Mouse (Mus musculus): ENCODE data around the gene Creb3l2.

The Creb3l2 gene

DNA sequence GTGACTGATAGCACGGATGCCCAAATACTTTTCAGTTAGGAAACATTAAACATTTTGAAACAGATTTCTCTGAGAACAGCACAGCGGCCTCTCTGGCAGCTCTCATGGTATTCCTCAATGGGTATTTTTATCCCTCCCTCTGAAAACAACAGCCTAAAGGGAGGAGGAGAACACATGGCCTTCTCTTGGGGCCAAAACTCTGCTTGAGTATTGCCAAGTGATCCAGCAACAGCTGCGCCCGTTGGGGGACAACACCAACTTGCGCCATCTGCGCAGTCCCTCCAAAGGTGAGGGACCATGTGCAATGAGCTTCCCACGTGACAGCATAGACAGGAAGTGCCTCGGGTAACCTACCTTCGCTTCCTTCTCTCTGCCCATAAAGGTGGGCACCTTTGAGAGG is 119.9 kb downstream of the Creb3l2 start:
- no peak for DNase-seq

DNA sequence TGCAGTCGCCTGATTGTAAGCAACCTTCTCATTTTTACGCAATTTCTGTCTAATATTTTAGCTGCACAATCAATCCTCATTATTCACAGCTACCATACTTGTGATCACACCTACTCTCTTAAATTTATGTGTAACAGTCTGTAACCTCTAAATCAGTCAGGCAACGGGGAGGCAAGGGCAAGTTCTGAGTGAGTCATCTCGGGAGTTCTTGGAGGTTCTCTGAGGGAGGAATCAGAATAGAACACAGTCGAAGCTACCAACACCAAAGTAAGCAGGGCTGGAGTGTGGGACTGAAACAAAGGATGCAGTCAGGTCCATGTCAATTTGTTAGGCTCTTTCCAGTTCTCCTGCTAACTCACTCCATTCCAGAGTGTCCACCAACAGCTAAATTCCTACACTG is 124.0 kb downstream of the Creb3l2 start:
- DNase-seq, result no peak

GRCm38 (mm10) chr6:37315440-37315839 is 126.5 kb downstream of the Creb3l2 start:
- no peak for DNase-seq

DNA sequence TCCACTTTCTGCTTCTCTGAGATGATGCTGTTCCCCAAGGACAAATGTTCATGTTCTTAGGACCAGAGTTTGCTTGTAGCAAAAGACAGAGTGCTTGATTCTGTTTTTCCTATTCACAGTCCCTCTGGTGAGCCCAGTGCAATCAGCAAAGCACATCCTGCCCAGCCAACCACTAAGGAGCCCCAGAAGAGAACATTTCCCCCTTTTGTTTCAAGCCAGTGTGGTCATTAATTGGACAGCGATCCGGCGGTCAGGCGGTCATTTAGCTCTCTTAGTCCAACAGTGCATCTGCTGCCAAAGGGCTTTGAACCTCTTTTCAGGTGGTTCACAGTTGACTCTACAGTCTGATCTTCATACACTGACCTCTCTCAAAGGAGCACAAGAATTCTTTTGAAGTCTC is 131.3 kb downstream of the Creb3l2 start:
- DNase-seq, result no peak

GRCm38 (mm10) chr6:37306616-37307015 is 135.3 kb downstream of the Creb3l2 start:
- no peak for DNase-seq

DNA sequence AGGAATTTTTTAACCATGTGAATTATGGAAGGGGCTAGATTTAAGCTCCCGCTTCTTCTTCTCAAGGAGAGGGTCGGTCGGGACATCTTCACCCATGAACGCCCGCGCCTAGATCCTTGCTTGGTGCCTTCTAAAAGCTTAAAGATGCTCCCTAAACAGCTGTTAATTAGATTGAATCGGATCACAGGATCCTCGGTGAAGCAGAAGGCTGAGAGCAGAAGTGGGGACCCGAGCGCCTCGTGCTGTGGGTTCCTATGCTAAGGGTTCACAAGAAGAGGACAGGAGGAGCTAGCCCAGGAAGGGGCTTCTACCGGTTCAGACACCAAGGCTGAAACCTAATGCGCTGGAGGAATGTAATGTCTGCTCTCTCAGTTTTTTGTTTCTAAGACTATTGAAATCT is 141.5 kb downstream of the Creb3l2 start:
- no peak for DNase-seq

GRCm38 (mm10) chr6:37299562-37300390 is 142.2 kb downstream of the Creb3l2 start, which contains the start of gene Dgki:
Gene Dgki, minus strand, starts transcription at chr6:37300184.
- DNase-seq, result peak; percentile 18

- DNase-seq, result no peak
Measured at GRCm38 (mm10) chr6:37298982-37299381, 143.0 kb downstream of the Creb3l2 start.

- DNase-seq, result no peak
Measured at GRCm38 (mm10) chr6:37297744-37298482, 144.0 kb downstream of the Creb3l2 start.

DNA sequence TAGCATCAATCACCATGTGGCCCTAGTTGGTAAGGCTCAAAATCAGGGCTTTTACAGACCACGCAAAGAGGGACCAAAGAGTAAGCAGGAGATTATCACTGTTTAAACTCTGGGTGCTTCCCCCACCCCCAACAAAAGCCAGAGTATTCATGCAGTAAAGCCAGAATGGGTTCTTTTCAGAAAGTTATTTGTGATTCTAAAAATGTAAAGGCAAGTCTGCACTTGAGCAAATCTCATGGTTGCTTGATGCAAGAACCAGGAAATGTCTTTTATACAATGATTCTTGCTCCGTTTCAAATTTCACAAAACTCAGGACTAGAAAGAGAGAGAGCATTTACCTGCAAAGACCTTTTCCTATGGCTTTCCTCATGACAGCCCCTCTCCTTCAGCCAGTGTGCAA is 149.9 kb downstream of the Creb3l2 start:
- DNase-seq, result no peak

- DNase-seq, result no peak
Measured at GRCm38 (mm10) chr6:37291171-37291570, 150.8 kb downstream of the Creb3l2 start.

DNA sequence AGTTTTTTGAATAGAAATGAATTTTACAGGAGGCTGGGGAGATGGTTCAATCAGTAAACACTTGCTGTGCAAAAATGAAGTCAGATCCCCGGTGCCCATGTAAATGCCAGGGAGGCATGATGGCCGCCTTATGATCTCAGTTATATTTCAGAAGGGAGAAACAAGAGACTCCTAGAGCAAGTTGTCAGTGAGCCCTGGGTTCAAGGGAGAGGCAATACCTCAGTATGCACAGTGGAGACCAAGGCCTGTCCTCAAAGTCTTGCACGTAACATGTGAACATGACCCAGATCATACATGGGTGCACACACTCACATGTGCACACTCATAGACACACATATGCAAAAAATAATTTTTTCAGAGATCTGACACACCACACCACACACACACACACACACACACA is 151.3 kb downstream of the Creb3l2 start:
- DNase-seq, result no peak

DNA sequence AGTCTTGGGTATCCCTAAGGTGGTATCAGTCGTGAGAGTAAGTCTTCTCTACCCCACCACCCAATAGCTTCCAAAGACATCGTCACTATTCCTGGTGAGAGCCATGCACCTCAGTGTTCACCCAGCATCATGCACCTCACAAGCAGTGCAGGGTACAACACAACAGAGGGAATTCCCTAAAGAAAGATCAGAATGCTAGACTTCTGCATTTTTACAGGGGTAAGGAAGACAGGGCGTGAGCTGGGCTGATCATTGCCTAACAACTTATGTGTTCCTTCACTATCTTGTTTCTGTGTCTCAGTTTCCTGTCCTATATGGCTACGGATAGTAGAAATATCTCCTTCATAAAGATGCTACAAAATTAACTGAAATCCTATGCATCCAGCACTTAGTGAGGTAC is 155.8 kb downstream of the Creb3l2 start:
- DNase-seq, result no peak

GRCm38 (mm10) chr6:37284879-37285278 is 157.1 kb downstream of the Creb3l2 start:
- no peak for DNase-seq

GRCm38 (mm10) chr6:37283336-37283735 is 158.6 kb downstream of the Creb3l2 start:
- no peak for DNase-seq

GRCm38 (mm10) chr6:37282659-37283058 is 159.3 kb downstream of the Creb3l2 start:
- DNase-seq, result no peak
